Mouse (Mus musculus): ENCODE measurements around the gene Zfp992. TPM values are rescaled to one million over a fixed set of nuclear protein-coding genes. Genes with fewer than 3 reads are reported as not detected.
"Not testable (repeated sequence)": the region's sequence is repeated elsewhere in the genome, so short reads cannot be mapped to it uniquely, and the experiment has no call there.

Gene Zfp992
- polyA plus RNA-seq, 1 experiment from 2014 or later, result 1.2 TPM

- 67% methylated on average over 6 of the region's 6 CpGs for WGBS
- H3K9me3 ChIP-seq, result peaks cover 66% of the 10 kb centered on the region
- H3K4me3 ChIP-seq, H3K9ac ChIP-seq, H3K36me3 ChIP-seq, H3K27me3 ChIP-seq, H3K4me2 ChIP-seq, H3K27ac ChIP-seq, H3K4me1 ChIP-seq: not testable (repeated sequence)
- peak; percentile 67; the same call in 1 of the 2 replicates for ATAC-seq (ENCODE audit: borderline replicate concordance, extremely low read depth, low FRiP score, low TSS enrichment)
Measured at GRCm38 (mm10) chr4:146480376-146481096, 31.7 kb downstream of the Zfp992 start.

- not testable (repeated sequence) for H3K36me3 ChIP-seq; H3K4me1 ChIP-seq; H3K27ac ChIP-seq; H3K4me3 ChIP-seq; H3K9ac ChIP-seq; H3K4me2 ChIP-seq; H3K27me3 ChIP-seq; ATAC-seq (ENCODE audit: borderline replicate concordance, extremely low read depth, low FRiP score, low TSS enrichment)
- 82% methylated on average over 10 of the region's 10 CpGs for WGBS
- peaks cover 62% of the 10 kb centered on the region for H3K9me3 ChIP-seq
Measured at GRCm38 (mm10) chr4:146482546-146482945, 33.7 kb downstream of the Zfp992 start.

- peaks cover 58% of the 10 kb centered on the region for H3K9me3 ChIP-seq
- H3K36me3 ChIP-seq, H3K9ac ChIP-seq, H3K4me2 ChIP-seq, H3K27me3 ChIP-seq, H3K27ac ChIP-seq, H3K4me3 ChIP-seq, H3K4me1 ChIP-seq: not testable (repeated sequence)
- peak; percentile 48 for ATAC-seq (ENCODE audit: borderline replicate concordance, extremely low read depth, low FRiP score, low TSS enrichment)
- 68% methylated on average over 13 of the region's 13 CpGs for WGBS
Measured at GRCm38 (mm10) chr4:146483571-146484280, 34.9 kb downstream of the Zfp992 start.

GRCm38 (mm10) chr4:146484676-146485075 is 35.9 kb downstream of the Zfp992 start:
- peaks cover 59% of the 10 kb centered on the region for H3K9me3 ChIP-seq
- H3K9ac ChIP-seq, result not testable (repeated sequence)

GRCm38 (mm10) chr4:146485183-146485939 is 36.5 kb downstream of the Zfp992 start:
- ATAC-seq (ENCODE audit: borderline replicate concordance, extremely low read depth, low FRiP score, low TSS enrichment); H3K27ac ChIP-seq; H3K36me3 ChIP-seq; H3K27me3 ChIP-seq; H3K4me3 ChIP-seq; H3K4me2 ChIP-seq; H3K9ac ChIP-seq; H3K4me1 ChIP-seq: not testable (repeated sequence)
- WGBS, result 63% methylated on average over 6 of the region's 6 CpGs
- H3K9me3 ChIP-seq, result peaks cover 57% of the 10 kb centered on the region

More at GRCm38 (mm10) chr4:146484676-146485075, 35.9 kb downstream of the Zfp992 start:
- H3K27ac ChIP-seq; ATAC-seq (ENCODE audit: borderline replicate concordance, extremely low read depth, low FRiP score, low TSS enrichment); H3K27me3 ChIP-seq; H3K4me2 ChIP-seq; H3K4me3 ChIP-seq; H3K36me3 ChIP-seq; H3K4me1 ChIP-seq: not testable (repeated sequence)

GRCm38 (mm10) chr4:146486753-146487152 is 37.9 kb downstream of the Zfp992 start:
- H3K4me1 ChIP-seq; H3K36me3 ChIP-seq; H3K9ac ChIP-seq; H3K27ac ChIP-seq; ATAC-seq (ENCODE audit: borderline replicate concordance, extremely low read depth, low FRiP score, low TSS enrichment); H3K4me3 ChIP-seq; H3K27me3 ChIP-seq; H3K4me2 ChIP-seq: not testable (repeated sequence)
- WGBS, result 61% methylated on average over 1 of the region's 1 CpGs
- H3K9me3 ChIP-seq, result peaks cover 54% of the 10 kb centered on the region

- H3K9me3 ChIP-seq, result peaks cover 58% of the 10 kb centered on the region
- ATAC-seq (ENCODE audit: borderline replicate concordance, extremely low read depth, low FRiP score, low TSS enrichment); H3K4me3 ChIP-seq; H3K4me2 ChIP-seq; H3K9ac ChIP-seq; H3K27me3 ChIP-seq; H3K36me3 ChIP-seq; H3K4me1 ChIP-seq; H3K27ac ChIP-seq: not testable (repeated sequence)
- 73% methylated on average over 4 of the region's 4 CpGs for WGBS
Measured at GRCm38 (mm10) chr4:146489196-146489595, 40.4 kb downstream of the Zfp992 start.

GRCm38 (mm10) chr4:146491993-146492392 is 43.2 kb downstream of the Zfp992 start:
- not testable (repeated sequence) for H3K27ac ChIP-seq; H3K4me3 ChIP-seq; H3K27me3 ChIP-seq; H3K4me2 ChIP-seq; H3K9ac ChIP-seq; ATAC-seq (ENCODE audit: borderline replicate concordance, extremely low read depth, low FRiP score, low TSS enrichment); H3K4me1 ChIP-seq; H3K36me3 ChIP-seq
- 74% methylated on average over 1 of the region's 1 CpGs for WGBS
- peaks cover 48% of the 10 kb centered on the region for H3K9me3 ChIP-seq

GRCm38 (mm10) chr4:146492439-146492838 is 43.6 kb downstream of the Zfp992 start:
- no peak overlapping the region for H3K27ac ChIP-seq
- H3K4me2 ChIP-seq, result no peak overlapping the region
- H3K9me3 ChIP-seq, result peaks cover 49% of the 10 kb centered on the region
- H3K4me1 ChIP-seq, result no peaks in the 10 kb centered on the region
- no peak; the same call in 1 of the 2 replicates for ATAC-seq (ENCODE audit: borderline replicate concordance, extremely low read depth, low FRiP score, low TSS enrichment)
- no peak overlapping the region for H3K4me3 ChIP-seq
- no peaks in the 10 kb centered on the region for H3K27me3 ChIP-seq
- H3K9ac ChIP-seq, result no peak overlapping the region
- H3K36me3 ChIP-seq, result no peaks in the 10 kb centered on the region

- Histone ChIP-seq H3K27ac (no peak overlapping the region), H3K9ac (no peak overlapping the region), H3K4me3 (no peak overlapping the region), H3K4me2 (no peak overlapping the region), H3K9me3 (peaks cover 53% of the 10 kb centered on the region), H3K4me1 (no peaks in the 10 kb centered on the region), H3K36me3 (no peaks in the 10 kb centered on the region), H3K27me3 (no peaks in the 10 kb centered on the region)
- WGBS, result 48% methylated on average over 1 of the region's 1 CpGs
- no peak for ATAC-seq (ENCODE audit: borderline replicate concordance, extremely low read depth, low FRiP score, low TSS enrichment)
Measured at GRCm38 (mm10) chr4:146492851-146493250, 44.0 kb downstream of the Zfp992 start.

- peaks cover 56% of the 10 kb centered on the region for H3K9me3 ChIP-seq
- not testable (repeated sequence) for H3K4me1 ChIP-seq; ATAC-seq (ENCODE audit: borderline replicate concordance, extremely low read depth, low FRiP score, low TSS enrichment); H3K9ac ChIP-seq; H3K27ac ChIP-seq; H3K36me3 ChIP-seq; H3K4me2 ChIP-seq; H3K27me3 ChIP-seq; H3K4me3 ChIP-seq
- WGBS, result 84% methylated on average over 6 of the region's 6 CpGs
Measured at GRCm38 (mm10) chr4:146493319-146493907, 44.6 kb downstream of the Zfp992 start.
